Mouse (Mus musculus) heart, adult 2 months (tissue): ENCODE measurements around the gene Gng8. TPM values are rescaled to one million over a fixed set of nuclear protein-coding genes. Genes with fewer than 3 reads are reported as not detected.

Experiments used
- DNase-seq, 2 experiments: peaks; one replicate each; pipeline ENCODE4 v3.0.0; 2021
- H3K27ac ChIP-seq: fragments of 200-600 bp; 2 replicates; pipeline ENCODE4 v1.8.1; 2022
- H3K27me3 ChIP-seq: fragments of 200-500 bp; 2 replicates; pipeline ENCODE4 v1.6.1; 2012; ENCODE audit warnings: mild to moderate bottlenecking, low read length, inconsistent platforms, mixed read lengths; ENCODE audit not compliant: control insufficient read depth, insufficient read depth
- H3K36me3 ChIP-seq: fragments of 200-500 bp; 2 replicates; pipeline ENCODE4 v1.6.1; 2012; ENCODE audit warnings: low read length, inconsistent platforms; ENCODE audit not compliant: control insufficient read depth, insufficient read depth
- H3K4me1 ChIP-seq: fragments of 200-500 bp; 2 replicates; pipeline ENCODE4 v1.6.1; 2011; ENCODE audit warnings: low read length; ENCODE audit not compliant: control insufficient read depth, insufficient read depth
- H3K4me3 ChIP-seq: fragments of 200-600 bp; 2 replicates; pipeline ENCODE4 v1.8.1; 2022
- H3K79me2 ChIP-seq: fragments of 200-500 bp; replicated peaks from 2 replicates; pipeline ENCODE4 v1.6.1; 2012; ENCODE audit warnings: mild to moderate bottlenecking, inconsistent platforms, low read length, moderate library complexity, mixed read lengths; ENCODE audit not compliant: control insufficient read depth, insufficient read depth
- H3K9ac ChIP-seq: fragments of 200-500 bp; 2 replicates; pipeline ENCODE4 v1.6.1; 2012; ENCODE audit warnings: low read depth, mild to moderate bottlenecking, control low read depth, inconsistent platforms, low read length, mixed read lengths
- CTCF ChIP-seq: fragments of 200-600 bp; IDR thresholded peaks from 2 replicates; pipeline ENCODE4 v1.8.1; 2022; ENCODE audit warnings: antibody characterized with exemption, mild to moderate bottlenecking, moderate library complexity
- EP300 ChIP-seq: fragments of 200-500 bp; IDR thresholded peaks from 2 replicates; pipeline ENCODE4 v1.6.1; 2011; ENCODE audit warnings: low read depth, low read length, control low read depth; ENCODE audit not compliant: insufficient read depth
- POLR2A ChIP-seq: fragments of 200-500 bp; IDR thresholded peaks from 2 replicates; pipeline ENCODE4 v1.6.1; 2011; ENCODE audit warnings: mild to moderate bottlenecking, low read depth, low read length, control low read depth; ENCODE audit not compliant: insufficient read depth
- WGBS: fragments of 180-500 bp; shearing (Covaris S2); methylation state at CpG from one replicate; pipeline ENCODE4 v1.1.7; 2018; 5-methylcytosine and 5-hydroxymethylcytosine counted together
- intact Hi-C: fragments of 180-260 bp; cut with DNase I; formaldehyde crosslinking; loops from one replicate; pipeline ENCODE4 v1.15.1; 2025
- polyA plus RNA-seq: library from polyadenylated mRNA; depleted of rRNA; stranded (reverse); fragments of >200 nt; gene quantifications from 2 replicates; pipeline ENCODE4 v1.2.3, GENCODE M21; 2012
- total RNA-seq, 2 experiments: library from RNA; stranded (reverse); gene quantifications; 2 replicates each; pipeline ENCODE4 v1.2.3; 2021

Gng8 gene
- total and polyA plus RNA-seq, 3 experiments, result 0.47 to 7.4 (median 1.6) TPM

GRCm38 (mm10) chr7:16919395-16920149 lies 28.0 kb downstream of the Gng8 start:
- intact Hi-C loops, result loop anchor here (10.0 kb wide), 1 partner anchor 305 kb away; the partner anchor contains the start of gene Arhgap35
- Histone ChIP-seq H3K4me1 (peaks cover 15% of the 10 kb centered on the region), H3K27me3 (no peaks in the 10 kb centered on the region), H3K4me3 (no peak overlapping the region), H3K79me2 (peaks cover 5% of the 10 kb centered on the region; the same call in 1 of the 2 replicates), H3K36me3 (no peaks in the 10 kb centered on the region), H3K9ac (0 out of 2 replicates have a peak overlapping the region, but pooled peaks have one; percentile 2), H3K27ac (no peak overlapping the region; the same call in 1 of the 2 replicates)
- WGBS, result 60% methylated on average over 13 of the region's 13 CpGs
- TF ChIP-seq CTCF (no peak), POLR2A (no peak), EP300 (no peak)
- peak in 1 of 2 experiments; percentile 16 for DNase-seq

GRCm38 (mm10) chr7:16920150-16920579 lies 28.6 kb downstream of the Gng8 start:
- no peaks in the 10 kb centered on the region for H3K27me3 ChIP-seq
- H3K4me3 ChIP-seq, result no peak overlapping the region
- intact Hi-C loops, result loop anchor here (10.0 kb wide), 1 partner anchor 305 kb away; the partner anchor contains the start of gene Arhgap35
- no peak overlapping the region for H3K9ac ChIP-seq
- no peaks in the 10 kb centered on the region for H3K36me3 ChIP-seq
- TF ChIP-seq POLR2A (no peak), CTCF (no peak), EP300 (no peak)
- H3K27ac ChIP-seq, result no peak overlapping the region
- peak in 1 of 2 experiments; percentile 30 for DNase-seq
- peaks cover 5% of the 10 kb centered on the region; the same call in 1 of the 2 replicates for H3K79me2 ChIP-seq
- peaks cover 15% of the 10 kb centered on the region for H3K4me1 ChIP-seq
- WGBS, result 82% methylated on average over 7 of the region's 7 CpGs

- intact Hi-C loops, result loop anchor here (10.0 kb wide), 1 partner anchor 306 kb away; the partner anchor contains the start of gene Arhgap35
- Histone ChIP-seq H3K4me1 (peaks cover 15% of the 10 kb centered on the region), H3K9ac (peak overlapping the region; percentile 16), H3K27me3 (no peaks in the 10 kb centered on the region), H3K27ac (peak overlapping the region; percentile 12; the same call in 1 of the 2 replicates), H3K79me2 (peaks cover 5% of the 10 kb centered on the region; the same call in 1 of the 2 replicates), H3K4me3 (peak overlapping the region; percentile 98; the same call in 1 of the 2 replicates), H3K36me3 (no peaks in the 10 kb centered on the region)
- WGBS, result 53% methylated on average over 21 of the region's 21 CpGs
- DNase-seq, result peak in 1 of 2 experiments; percentile 53
- TF ChIP-seq CTCF, result no peak
- no peak for TF ChIP-seq POLR2A
- no peak for TF ChIP-seq EP300
Measured at GRCm38 (mm10) chr7:16920818-16921791, 29.5 kb downstream of the Gng8 start.

- WGBS, result 37% methylated on average over 6 of the region's 6 CpGs
- intact Hi-C loops, result loop anchor here (10.0 kb wide), 1 partner anchor 307 kb away; the partner anchor contains the start of gene Arhgap35
- no peaks in the 10 kb centered on the region for H3K27me3 ChIP-seq
Measured at GRCm38 (mm10) chr7:16921881-16922335, 30.3 kb downstream of the Gng8 start.

GRCm38 (mm10) chr7:16922360-16922973 lies 30.9 kb downstream of the Gng8 start:
- peak overlapping the region; percentile 98 for H3K4me3 ChIP-seq
- peak; percentile 28; the same call in 1 of the 2 replicates for TF ChIP-seq POLR2A
- no peak for TF ChIP-seq CTCF
- no peaks in the 10 kb centered on the region for H3K27me3 ChIP-seq
- H3K79me2 ChIP-seq, result peaks cover 5% of the 10 kb centered on the region; the same call in 1 of the 2 replicates
- intact Hi-C loops, result loop anchor here (10.0 kb wide), 1 partner anchor 308 kb away; the partner anchor contains the start of gene Arhgap35
- H3K4me1 ChIP-seq, result peaks cover 15% of the 10 kb centered on the region
- H3K27ac ChIP-seq, result no peak overlapping the region; the same call in 1 of the 2 replicates
- H3K9ac ChIP-seq, result peak overlapping the region; percentile 91
- DNase-seq, result peak in 1 of 2 experiments; percentile 45
- no peaks in the 10 kb centered on the region for H3K36me3 ChIP-seq
- 37% methylated on average over 10 of the region's 10 CpGs for WGBS

More at GRCm38 (mm10) chr7:16921881-16922335, 30.3 kb downstream of the Gng8 start:
- Histone ChIP-seq H3K79me2 (peaks cover 5% of the 10 kb centered on the region; the same call in 1 of the 2 replicates), H3K4me3 (peak overlapping the region; percentile 98; the same call in 1 of the 2 replicates), H3K36me3 (no peaks in the 10 kb centered on the region), H3K9ac (peak overlapping the region; percentile 35), H3K4me1 (peaks cover 15% of the 10 kb centered on the region), H3K27ac (peak overlapping the region; percentile 12; the same call in 1 of the 2 replicates)
- TF ChIP-seq CTCF (no peak), EP300 (no peak), POLR2A (no peak)
- DNase-seq, result no peak
